Mouse (Mus musculus) gastrocnemius, adult 8-10 months (tissue): ENCODE data around the gene Rps3. TPM values are rescaled to one million over a fixed set of nuclear protein-coding genes. Genes with fewer than 3 reads are reported as not detected.
"Not testable (repeated sequence)": the region's sequence is repeated elsewhere in the genome, so short reads cannot be mapped to it uniquely, and the experiment has no call there.

Experiments used
- DNase-seq, 2 experiments: peaks; one replicate each; pipeline ENCODE4 v3.0.0; 2022; ENCODE audit warnings: low spot score in 2 of 2
- total RNA-seq, 4 experiments: library from RNA; stranded (reverse); gene quantifications; 2 replicates each; pipeline ENCODE4 v1.2.4; 2022

The Rps3 gene
- 100 to 1,000 TPM; 272 to 331 (median 278) TPM for total RNA-seq

GRCm38 (mm10) chr7:99483271-99483923, at the start of gene Rps3:
Gene Rps3, minus strand, starts transcription at chr7:99483738.
- peak; percentile 89 to 93 for DNase-seq

DNA sequence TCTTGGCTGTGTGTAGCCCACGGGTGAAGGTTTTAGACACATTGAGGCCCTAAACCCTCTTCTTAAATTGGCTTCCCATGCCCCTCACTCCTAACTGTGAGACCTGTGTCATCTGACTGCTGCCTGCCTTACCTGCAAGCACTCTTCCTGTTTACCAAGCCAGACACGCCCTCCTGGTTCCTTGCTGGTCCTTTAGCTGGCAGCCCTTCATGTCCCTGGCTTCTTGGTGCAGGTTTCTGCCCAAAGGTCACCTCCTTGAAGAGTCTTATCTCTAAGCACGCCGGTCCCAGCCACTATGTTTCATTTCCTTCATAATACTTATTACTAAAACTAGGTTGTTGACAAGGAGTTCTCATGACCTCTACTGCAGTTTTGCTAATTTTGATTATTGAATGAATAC, 49.0 kb upstream of the Rps3 start:
- no peak for DNase-seq

DNA sequence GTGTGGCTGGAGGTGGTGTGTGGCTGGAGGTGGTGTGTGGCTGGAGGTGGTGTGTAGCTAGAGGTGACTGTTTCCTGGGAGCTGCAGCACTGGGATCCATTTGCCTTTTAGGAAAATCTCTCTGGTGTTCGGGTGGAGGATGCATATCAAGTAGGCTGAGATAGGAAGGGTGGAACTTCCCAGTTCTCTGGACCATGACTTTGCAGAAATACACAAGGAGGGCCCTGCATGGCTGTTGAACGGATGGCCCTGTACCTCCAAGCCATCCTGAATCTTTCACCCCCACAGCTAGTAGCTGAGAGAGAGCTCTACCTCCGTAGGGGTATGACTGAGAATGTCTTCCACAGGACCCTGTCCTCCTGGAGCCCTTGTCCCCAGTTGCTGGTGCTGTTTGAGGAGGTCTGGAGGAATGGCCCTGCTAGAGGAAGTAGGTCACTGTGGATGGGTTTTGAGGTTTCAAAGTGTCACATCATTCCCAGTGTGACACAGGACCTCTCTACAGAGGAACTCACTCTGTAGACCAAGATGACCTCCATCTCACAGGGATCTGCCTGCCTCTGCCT, 48.0 kb upstream of the Rps3 start:
- no peak for DNase-seq

DNA sequence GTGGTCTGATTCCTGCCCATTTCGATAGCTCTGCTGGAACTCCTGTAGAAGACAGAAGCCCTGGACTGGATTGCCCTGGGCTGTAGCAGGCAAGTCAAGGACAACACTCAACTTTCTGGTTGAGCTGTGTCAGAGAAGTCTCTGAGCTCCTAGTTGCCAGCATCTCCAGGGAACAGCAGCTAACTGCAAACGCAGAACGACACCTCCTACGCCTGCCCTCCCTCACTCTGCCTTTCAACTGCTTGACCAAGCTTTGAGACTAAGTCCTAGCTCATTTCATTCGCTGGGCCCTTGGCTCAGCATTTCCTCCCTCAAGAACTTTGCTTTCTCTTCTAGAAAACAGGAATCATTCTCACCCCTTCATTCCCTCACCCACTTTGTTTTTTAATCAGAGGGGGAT, 45.9 kb upstream of the Rps3 start:
- DNase-seq, result no peak

DNA sequence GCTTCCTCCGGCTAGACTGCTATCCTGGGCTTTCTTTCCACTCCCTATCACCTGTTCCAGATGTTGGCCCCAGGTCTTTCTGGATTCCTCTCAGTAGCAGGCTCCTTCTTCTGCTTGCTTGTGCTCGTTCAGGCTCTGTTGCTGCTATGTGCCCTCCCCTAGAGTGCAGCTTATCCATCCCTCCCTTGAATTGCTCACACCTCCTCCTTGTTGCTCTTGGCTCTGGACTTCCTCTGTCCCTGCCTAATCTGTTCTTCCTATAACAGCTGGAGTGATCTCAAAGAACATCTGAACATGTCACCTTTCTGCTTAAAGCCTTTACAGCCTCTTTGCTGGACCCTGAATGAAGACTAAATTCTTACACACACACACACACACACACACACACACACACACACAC, 45.0 kb upstream of the Rps3 start:
- DNase-seq, result no peak

DNA sequence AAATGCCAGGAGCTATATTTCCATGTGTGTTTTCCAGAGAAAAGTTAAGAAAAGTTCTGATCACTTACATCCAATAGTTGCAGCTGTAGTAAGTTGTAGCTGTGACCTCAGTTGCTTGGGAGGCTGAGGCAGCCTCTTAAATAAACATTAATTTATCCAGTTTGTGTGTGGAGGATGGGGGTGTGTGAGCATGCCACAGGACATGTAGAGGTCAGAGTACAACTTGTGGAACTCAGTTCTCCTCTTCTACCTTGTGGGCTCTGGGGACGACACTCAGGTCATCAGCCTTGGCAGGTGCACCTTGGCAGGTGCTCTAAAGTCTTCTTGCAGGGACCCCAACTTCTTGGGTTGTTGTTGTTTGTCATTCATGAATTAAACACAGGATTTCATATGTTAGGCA, 40.3 kb upstream of the Rps3 start:
- DNase-seq, result no peak

DNA sequence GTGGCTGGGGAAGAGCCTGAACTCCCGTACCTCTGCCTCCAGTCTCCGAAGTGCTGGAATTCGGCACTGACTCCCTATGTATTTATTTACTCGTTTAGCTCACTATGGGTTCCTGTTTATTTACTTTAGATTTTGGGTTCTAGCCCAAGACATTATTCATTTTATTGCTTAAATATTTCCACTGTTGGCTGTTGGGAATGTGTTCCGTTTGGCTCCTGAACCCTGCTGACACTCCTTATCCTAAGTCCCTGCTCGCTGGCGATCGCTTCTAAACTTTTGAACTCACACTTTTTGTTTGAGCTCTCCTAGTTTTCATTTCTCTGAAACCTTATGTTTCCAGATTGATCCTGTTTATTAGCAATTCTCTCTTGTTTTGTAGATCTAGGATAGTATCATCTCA, 39.6 kb upstream of the Rps3 start:
- no peak for DNase-seq

DNA sequence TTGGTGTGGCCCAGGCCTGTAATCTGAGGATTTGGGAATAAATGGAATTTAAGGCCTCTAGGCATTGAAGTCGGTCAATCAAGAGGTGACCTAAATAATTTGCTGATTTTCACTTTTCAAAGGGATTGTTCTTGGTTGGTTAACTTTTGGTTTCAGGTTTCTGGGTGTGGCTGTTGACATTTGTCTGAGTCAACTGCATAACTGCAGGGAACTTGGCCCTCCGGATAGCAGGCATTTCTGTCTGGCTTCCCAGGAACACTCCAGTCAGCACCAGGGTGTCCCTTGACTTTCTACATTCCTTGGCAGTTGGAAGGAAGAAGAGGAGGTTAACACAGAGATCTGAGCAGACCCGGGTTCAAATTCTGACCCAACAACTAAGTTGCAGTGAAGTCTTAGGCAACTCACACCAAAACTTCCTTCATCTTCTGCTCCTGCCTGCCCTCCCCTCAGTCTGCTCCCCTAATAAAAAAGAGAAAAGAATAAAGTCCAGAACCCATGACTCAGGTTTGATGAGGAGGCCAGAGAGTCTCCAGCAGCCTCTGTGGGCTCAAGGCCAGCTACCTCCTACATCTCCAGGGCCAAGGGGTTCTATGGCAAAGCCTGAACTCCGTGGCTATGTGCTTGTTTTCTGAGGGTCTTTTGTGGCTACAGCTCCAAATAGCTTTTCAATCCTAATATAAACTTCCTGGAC, 35.6 kb upstream of the Rps3 start:
- DNase-seq, result no peak

- no peak for DNase-seq
Measured at GRCm38 (mm10) chr7:99516814-99517157, 33.2 kb upstream of the Rps3 start.

GRCm38 (mm10) chr7:99516092-99516813, 32.7 kb upstream of the Rps3 start:
- DNase-seq, result no peak

GRCm38 (mm10) chr7:99510087-99510501, 26.6 kb upstream of the Rps3 start:
- DNase-seq, result peak in 1 of 2 experiments; percentile 21

DNA sequence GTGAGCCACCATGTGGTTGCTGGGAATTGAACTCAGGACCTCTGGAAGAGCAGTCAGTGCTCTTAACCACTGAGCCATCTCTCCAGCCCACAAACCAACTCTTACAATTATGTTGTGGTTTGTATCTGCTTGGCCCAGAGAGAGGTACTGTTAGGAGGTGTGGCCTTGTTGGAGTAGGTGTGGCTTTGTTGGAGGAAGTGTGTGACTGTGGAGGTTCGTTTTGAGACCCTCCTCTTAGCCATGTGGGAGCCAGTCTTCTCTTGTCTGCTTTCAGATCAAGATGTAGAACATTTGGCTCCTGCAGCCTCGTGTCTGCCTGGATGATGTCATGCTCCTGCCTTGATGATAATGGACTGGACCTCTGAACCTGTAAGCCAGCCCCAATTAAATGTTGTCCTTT, 24.6 kb upstream of the Rps3 start:
- not testable (repeated sequence) for DNase-seq

GRCm38 (mm10) chr7:99504556-99504955, 21.0 kb upstream of the Rps3 start:
- no peak for DNase-seq

DNA sequence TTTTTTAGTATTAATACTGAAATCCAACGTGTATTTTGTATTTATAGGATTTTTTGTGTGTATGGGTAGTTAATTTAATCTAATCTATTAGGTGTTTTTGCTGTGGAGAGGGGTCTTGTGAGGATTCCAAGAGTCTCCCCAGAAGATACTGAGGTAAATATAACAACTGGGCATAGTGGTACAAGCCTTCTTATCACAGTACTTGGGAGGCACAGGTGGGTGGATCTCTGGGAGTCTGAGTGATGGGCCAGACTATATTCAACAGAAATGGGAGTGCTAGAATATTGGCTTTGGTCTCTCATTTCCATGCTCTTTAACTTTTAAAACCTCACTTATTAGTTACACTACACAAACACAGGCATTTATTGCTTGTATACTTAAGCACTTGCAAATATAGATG, 17.6 kb upstream of the Rps3 start:
- DNase-seq, result no peak

GRCm38 (mm10) chr7:99500655-99501054, 17.1 kb upstream of the Rps3 start:
- no peak for DNase-seq

DNA sequence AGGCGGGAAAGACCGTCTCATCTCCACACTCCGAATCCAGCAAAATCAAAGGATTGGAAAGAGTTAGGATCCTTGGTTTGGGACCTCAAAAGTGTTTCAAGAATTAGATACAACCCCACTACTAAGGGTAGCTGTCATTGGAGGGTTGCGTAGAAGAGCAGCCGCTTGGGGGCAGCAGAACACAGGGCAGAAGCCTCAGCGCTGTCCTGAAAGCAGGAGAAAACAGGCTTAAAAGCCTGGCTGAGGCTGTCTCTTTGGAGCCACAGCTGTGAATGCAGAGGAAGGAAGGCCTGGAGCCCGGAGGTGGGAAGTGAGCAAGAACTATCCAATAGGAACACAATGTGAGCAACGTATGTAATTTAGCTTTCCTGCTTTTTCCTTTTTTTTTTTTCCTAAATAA, 16.7 kb upstream of the Rps3 start:
- DNase-seq, result peak; percentile 41 to 61

DNA sequence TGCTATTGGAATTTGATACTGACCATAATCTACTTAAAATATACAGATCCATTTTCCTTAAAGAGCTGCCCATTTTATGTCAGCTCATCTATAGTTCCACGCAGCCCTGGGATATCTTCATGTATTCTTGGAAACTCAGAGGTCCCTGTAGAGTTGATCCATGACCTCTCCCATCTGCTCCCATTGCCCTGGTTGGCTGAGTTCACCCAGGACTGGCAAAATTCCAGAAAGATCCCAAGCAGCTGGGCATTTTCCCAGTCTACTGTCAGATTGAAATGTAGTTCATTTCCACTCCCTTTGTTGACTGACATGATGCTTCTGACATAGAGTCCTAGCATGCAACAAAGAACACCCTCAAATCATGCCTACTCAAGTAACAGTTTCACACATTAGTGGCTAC, 15.6 kb upstream of the Rps3 start:
- DNase-seq, result no peak

- DNase-seq, result no peak
Measured at GRCm38 (mm10) chr7:99489708-99490107, 6.2 kb upstream of the Rps3 start.

DNA sequence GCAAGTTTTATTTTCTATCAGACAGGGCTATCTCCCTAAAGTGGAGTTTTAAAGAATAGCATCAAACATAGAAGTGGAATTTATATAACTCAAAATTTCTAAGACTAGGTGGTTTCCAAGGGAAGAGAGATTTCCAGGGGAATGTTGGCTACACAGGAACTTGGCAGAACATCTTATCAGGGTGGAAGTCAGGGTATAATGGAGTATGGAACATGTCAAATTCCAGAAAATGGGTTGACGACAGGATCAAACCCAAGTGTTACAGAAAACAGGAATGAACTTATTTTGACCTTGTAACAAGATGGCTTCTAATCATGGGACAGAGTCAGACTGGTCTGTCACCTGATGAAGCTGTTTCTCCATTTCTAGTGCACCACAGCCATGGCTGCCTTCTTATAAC, 1.1 kb upstream of the Rps3 start:
- no peak for DNase-seq

- no peak for DNase-seq
Measured at GRCm38 (mm10) chr7:99483924-99484319, 384 bp upstream of the Rps3 start.

DNA sequence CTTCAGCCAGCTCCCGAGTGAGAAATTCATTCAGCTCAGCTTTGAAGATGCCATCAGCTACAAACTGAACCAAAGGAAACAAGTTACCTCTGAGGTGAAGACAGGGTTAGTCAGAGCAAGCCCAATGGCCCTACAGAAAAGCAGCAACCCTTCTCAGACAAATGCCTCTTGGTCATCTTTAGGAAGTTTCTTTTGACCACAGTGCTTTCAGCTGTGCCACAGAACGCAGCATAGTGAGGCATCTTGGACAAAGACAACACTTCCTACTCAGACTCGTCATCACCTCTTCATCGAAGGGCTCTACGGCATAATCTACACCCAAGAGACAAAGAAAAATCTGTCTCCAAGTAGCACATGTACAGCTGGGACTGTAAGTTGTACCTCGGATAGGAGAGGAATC, 901 bp downstream of the Rps3 start:
- no peak for DNase-seq

DNA sequence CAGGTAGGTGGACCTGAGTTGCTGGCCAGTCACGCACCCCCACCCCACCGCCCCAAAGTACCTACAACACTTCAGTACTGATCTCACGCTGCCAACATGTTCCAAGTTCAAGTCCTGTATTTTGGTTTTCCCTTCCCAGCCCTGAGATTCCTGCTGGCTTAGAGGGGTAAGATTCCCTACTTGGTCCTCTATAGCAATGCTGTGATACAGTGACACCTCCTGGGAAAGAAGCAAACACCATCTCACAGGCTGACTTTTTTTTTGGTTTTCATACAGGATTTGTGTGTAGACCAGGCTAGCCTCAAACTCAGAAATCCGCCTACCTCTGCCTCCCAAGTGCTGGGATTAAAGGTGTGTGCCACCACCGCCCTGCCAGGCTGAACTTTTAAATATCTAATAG, 6.3 kb downstream of the Rps3 start:
- no peak for DNase-seq
